Mouse (Mus musculus): ENCODE data around the gene H2-M10.2.
A peak's percentile ranks its signal among the peaks of the same experiment; 100 is the strongest.

Gene H2-M10.2

DNA sequence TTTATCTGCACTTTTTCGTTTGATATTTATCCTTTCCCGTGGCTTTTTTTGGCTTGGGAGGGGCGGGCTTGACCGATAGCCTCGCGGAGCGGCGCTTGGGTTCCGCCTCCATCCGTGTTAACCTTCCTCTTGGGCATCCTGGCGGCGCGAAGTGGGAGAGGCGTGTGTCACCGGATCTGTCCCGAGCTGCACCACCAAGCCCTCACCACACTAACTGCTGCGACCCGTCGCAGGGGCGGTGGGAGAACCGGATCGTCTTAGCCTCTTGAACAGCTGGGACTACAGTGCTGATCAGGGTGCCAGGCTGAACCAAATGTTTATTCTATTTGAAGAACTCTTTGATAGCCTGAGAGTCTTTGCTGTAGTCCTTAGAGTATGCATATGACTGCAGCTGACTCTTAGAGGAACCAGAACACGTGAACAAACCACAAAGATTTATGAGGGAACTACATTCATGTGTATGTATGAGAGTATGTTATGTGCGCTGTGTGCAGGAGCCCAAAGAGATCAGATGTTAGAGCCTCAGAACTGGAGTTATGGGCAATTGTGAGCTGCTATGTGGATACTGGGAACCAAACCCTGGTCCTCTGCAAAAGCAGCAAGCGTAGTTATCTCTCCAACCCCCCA, 33.9 kb downstream of the H2-M10.2 start:
- peak; percentile 42 for DNase-seq (ENCODE audit: low spot score)

DNA sequence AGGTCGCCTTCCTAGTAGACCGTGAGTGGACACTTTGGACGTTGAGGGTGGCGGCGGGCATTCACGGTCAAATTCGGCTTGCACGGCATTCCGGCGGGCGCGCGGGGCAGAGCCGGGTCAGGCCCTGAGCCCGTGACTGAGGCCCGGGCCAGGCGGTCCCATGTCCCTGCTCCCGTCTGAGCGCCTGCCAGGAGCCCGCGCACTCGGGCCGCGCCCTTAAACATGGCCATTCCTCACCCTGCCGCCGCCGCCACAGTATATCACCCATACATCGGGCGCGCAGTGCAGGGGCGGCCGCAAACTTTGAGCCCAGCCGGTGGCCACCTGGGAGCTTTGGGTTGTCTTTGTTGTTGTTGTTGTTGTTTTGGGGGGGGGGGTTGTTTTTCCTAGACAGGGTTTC, 37.4 kb downstream of the H2-M10.2 start:
- no peak for DNase-seq (ENCODE audit: low spot score)

DNA sequence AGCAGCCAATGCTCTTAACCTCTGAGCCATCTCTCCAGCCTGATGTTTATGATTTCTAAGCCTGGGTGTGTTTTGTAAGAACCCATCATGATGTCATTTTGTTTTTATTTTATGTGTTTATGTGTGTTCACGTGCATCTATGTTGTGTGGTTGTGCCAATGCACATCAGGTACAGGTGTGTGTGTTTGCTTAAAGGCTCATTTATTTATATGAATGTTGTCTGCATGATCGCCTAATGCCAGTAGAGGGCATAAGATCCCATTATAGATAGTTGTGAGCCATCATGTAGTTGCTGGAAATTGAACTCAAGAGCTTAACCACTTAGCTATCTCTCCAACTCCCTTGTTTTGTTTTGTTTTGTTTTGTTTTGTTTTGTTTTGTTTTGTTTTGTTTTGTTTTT, 40.5 kb downstream of the H2-M10.2 start:
- DNase-seq (ENCODE audit: low spot score): no peak

DNA sequence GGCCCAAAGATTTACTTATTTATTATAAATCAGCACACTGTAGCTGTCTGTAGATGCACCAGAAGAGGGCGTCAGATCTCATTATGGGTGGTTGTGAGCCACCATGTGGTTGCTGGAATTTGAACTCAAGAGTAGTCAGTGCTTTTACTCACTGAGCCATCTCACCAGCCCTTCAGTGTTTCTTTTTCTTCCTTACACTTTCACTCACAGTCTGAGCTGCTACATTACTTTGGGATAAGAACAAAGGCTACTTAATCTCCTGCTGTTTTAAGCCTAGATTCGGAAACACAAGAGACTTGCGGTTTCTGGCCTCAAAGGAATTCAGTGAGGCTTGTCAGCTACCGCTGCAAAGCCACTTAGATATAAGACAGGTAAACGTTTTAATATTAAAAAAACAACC, 42.3 kb downstream of the H2-M10.2 start:
- no peak for DNase-seq (ENCODE audit: low spot score)

DNA sequence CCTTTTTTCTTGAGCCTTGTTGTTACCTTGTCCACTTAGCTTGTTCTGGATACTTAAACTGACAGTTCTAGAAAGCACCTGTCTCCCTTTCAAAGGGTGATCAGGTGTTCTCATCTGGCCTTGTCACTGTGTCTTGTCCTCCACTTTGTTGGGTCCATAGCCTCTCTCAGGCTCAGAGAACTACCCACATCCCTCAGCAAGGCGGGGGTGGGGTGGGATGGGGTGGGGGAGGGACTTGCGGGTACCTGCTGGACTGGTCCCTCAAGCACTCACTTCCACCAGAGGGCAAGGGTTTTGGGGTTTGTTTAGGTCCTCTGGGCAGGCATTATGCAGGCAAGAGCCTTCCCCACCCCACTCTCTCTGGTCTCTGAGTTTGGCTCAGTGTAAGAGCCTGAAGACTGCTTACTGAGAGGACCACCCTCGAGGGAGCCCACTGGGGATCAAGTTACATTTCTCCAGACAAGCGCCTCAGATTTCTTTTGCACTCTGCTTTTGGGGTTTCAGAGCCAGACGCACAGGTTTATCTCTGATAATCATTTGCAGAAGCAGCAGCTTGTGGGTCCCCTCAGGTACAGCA, 45.6 kb downstream of the H2-M10.2 start:
- no peak for DNase-seq (ENCODE audit: low spot score)

DNA sequence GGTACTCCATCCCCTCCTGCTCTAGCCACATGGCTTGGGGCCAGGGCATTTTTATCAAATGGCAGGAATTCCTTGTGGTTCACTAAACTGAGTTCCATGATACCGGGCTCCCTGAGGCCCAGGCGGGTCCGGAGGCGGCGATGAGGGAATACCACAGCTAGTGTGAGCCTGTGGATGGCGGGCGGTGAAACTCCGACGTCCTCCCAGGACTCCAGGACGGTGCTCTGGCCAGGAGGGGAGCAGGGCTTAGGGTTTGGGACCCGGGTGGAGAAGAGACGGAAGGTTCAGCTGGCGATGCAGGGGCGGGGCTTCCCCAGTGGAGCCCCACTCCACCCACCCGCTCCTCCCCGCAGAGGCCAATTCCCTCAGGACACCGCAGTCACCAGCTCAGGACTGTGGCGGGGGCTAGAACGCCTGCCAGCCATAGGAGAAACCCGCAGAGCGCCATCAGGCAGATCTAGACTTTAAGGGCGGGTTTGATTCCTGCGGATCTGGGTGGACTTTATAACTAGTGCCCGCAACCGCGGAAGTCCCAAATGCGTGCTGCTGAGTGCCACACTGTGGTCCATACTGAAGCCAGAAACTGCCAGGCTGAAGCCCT, 48.9 kb downstream of the H2-M10.2 start:
- peak; percentile 9 for DNase-seq (ENCODE audit: low spot score)

DNA sequence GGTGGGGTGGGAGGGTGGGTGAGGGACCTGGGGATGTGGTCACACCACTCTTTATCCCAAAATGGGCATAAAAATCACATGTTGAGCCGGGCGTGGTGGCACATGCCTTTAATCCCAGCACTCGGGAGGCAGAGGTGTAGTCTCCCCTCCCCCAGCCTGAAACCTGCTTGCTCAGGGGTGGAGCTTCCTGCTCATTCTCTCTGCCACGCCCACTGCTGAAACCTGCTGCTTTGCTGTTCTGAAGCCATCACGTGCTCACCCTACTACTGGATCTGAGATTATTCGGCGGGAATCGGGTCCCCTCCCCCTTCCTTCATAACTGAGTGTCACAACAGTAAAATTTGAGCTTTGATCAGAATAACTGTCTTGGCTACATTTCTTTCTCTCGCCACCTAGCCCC, 51.0 kb downstream of the H2-M10.2 start:
- peak; percentile 72 for DNase-seq (ENCODE audit: low spot score)

Measured in T-cell, adult 2 months (primary cell).